Mouse (Mus musculus): ENCODE data around the gene Pgpep1l. TPM values are rescaled to one million over a fixed set of nuclear protein-coding genes. Genes with fewer than 3 reads are reported as not detected.
"Not testable (repeated sequence)": the region's sequence is repeated elsewhere in the genome, so short reads cannot be mapped to it uniquely, and the experiment has no call there.

Pgpep1l gene
- polyA plus RNA-seq, 1 experiment from 2014 or later, result not detected

GRCm38 (mm10) chr7:68278908-68279307, 14.9 kb upstream of the Pgpep1l start:
- no peaks in the 10 kb centered on the region for H3K9me3 ChIP-seq (ENCODE audit: control insufficient read depth, low read length)

GRCm38 (mm10) chr7:68278385-68278784, 14.4 kb upstream of the Pgpep1l start:
- Histone ChIP-seq H3K4me2 (no peak overlapping the region), H3K4me3 (ENCODE audit: low read depth, low read length) (no peak overlapping the region), H3K36me3 (ENCODE audit: control insufficient read depth, insufficient read depth, low read length) (no peaks in the 10 kb centered on the region), H3K9me3 (ENCODE audit: control insufficient read depth, low read length) (no peaks in the 10 kb centered on the region), H3K27ac (ENCODE audit: low read depth, low read length) (no peak overlapping the region), H3K9ac (ENCODE audit: low read depth, low read length) (no peak overlapping the region), H3K27me3 (replicated peaks; ENCODE audit: control insufficient read depth, insufficient read depth, low read length) (peaks cover 8% of the 10 kb centered on the region), H3K4me1 (replicated peaks; ENCODE audit: control insufficient read depth, insufficient read depth, low read length) (peaks cover 10% of the 10 kb centered on the region)
- ATAC-seq (replicated peaks; ENCODE audit: low FRiP score) (no peak), DNase-seq (ENCODE audit: low spot score) (no peak)
- 92% methylated on average over 6 of the region's 6 CpGs for WGBS

More at GRCm38 (mm10) chr7:68278908-68279307, 14.9 kb upstream of the Pgpep1l start:
- peaks cover 8% of the 10 kb centered on the region for H3K27me3 ChIP-seq (replicated peaks; ENCODE audit: control insufficient read depth, insufficient read depth, low read length)
- H3K9ac ChIP-seq (ENCODE audit: low read depth, low read length), result no peak overlapping the region
- ATAC-seq (replicated peaks; ENCODE audit: low FRiP score) (no peak), DNase-seq (ENCODE audit: low spot score) (no peak)
- 75% methylated on average over 6 of the region's 6 CpGs for WGBS
- H3K4me2 ChIP-seq, result no peak overlapping the region
- H3K4me1 ChIP-seq (replicated peaks; ENCODE audit: control insufficient read depth, insufficient read depth, low read length), result peaks cover 10% of the 10 kb centered on the region
- no peaks in the 10 kb centered on the region for H3K36me3 ChIP-seq (ENCODE audit: control insufficient read depth, insufficient read depth, low read length)
- no peak overlapping the region for H3K4me3 ChIP-seq (ENCODE audit: low read depth, low read length)
- no peak overlapping the region for H3K27ac ChIP-seq (ENCODE audit: low read depth, low read length)

GRCm38 (mm10) chr7:68277897-68278270, 13.9 kb upstream of the Pgpep1l start:
- no peak overlapping the region for H3K4me3 ChIP-seq (ENCODE audit: low read depth, low read length)
- DNase-seq (ENCODE audit: low spot score) (no peak), ATAC-seq (replicated peaks; ENCODE audit: low FRiP score) (no peak)
- H3K36me3 ChIP-seq (ENCODE audit: control insufficient read depth, insufficient read depth, low read length), result no peaks in the 10 kb centered on the region
- no peaks in the 10 kb centered on the region for H3K9me3 ChIP-seq (ENCODE audit: control insufficient read depth, low read length)
- peaks cover 8% of the 10 kb centered on the region for H3K27me3 ChIP-seq (replicated peaks; ENCODE audit: control insufficient read depth, insufficient read depth, low read length)
- H3K4me2 ChIP-seq, result no peak overlapping the region
- peaks cover 10% of the 10 kb centered on the region for H3K4me1 ChIP-seq (replicated peaks; ENCODE audit: control insufficient read depth, insufficient read depth, low read length)
- 73% methylated on average over 4 of the region's 4 CpGs for WGBS
- H3K9ac ChIP-seq (ENCODE audit: low read depth, low read length), result no peak overlapping the region
- no peak overlapping the region for H3K27ac ChIP-seq (ENCODE audit: low read depth, low read length)

- ATAC-seq (replicated peaks; ENCODE audit: low FRiP score) (no peak), DNase-seq (ENCODE audit: low spot score) (no peak)
- Histone ChIP-seq H3K36me3 (ENCODE audit: control insufficient read depth, insufficient read depth, low read length) (no peaks in the 10 kb centered on the region), H3K27ac (ENCODE audit: low read depth, low read length) (no peak overlapping the region), H3K4me3 (ENCODE audit: low read depth, low read length) (no peak overlapping the region), H3K4me2 (no peak overlapping the region), H3K9me3 (ENCODE audit: control insufficient read depth, low read length) (no peaks in the 10 kb centered on the region), H3K9ac (ENCODE audit: low read depth, low read length) (no peak overlapping the region), H3K27me3 (replicated peaks; ENCODE audit: control insufficient read depth, insufficient read depth, low read length) (peaks cover 8% of the 10 kb centered on the region), H3K4me1 (replicated peaks; ENCODE audit: control insufficient read depth, insufficient read depth, low read length) (peaks cover 10% of the 10 kb centered on the region)
- WGBS, result 47% methylated on average over 11 of the region's 11 CpGs
Observed at GRCm38 (mm10) chr7:68277054-68277896, 13.2 kb upstream of the Pgpep1l start.

DNA sequence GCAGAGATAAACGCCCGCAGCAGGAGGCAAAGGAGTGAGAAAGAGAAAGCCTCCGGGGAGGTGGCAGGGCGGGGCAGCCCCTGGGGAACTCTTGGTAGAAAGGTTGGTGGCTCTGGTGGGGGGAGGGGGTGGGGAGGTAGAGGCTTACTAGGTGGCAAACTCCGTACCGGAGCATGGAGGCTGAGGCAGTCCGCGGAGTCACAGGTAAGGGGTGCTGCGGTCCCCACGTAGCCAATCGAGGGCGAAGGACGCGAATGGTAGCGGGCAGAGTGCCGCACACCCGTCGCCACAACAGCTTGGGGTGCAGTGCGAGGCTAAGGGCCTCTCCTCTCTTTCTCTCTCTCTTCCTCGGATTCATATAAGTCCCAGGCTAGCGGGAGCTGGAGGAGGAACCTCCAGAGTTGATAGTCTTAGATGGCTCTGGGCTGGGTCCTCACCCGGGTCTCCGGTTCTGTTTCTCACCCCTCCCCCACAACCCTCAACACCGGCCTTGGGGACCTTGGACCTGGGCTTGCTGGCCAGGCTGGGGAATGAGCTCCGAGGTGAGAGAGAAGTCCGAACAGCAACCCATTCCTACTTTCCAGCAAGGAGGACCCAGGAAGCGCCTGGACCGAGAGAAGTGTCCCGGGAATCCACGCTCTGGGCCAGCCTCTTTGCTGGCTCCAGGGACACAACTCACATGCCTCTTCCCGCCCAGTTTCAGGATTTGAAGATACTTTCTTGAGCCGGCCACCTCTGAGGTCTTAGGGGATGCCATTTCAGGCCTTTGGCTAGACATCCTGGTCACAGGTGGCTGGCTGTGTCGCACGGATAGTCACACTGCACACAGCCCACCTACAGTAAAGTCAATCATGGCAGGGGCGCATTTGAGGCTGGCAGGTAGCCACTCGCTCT, 12.1 kb upstream of the Pgpep1l start:
- ATAC-seq (replicated peaks; ENCODE audit: low FRiP score) (peak; percentile 45), DNase-seq (ENCODE audit: low spot score) (peak; percentile 50)
- WGBS, result 7% methylated on average over 36 of the region's 36 CpGs
- Histone ChIP-seq H3K36me3 (ENCODE audit: control insufficient read depth, insufficient read depth, low read length) (no peaks in the 10 kb centered on the region), H3K4me2 (peak overlapping the region; percentile 81), H3K4me1 (replicated peaks; ENCODE audit: control insufficient read depth, insufficient read depth, low read length) (peaks cover 10% of the 10 kb centered on the region), H3K9ac (ENCODE audit: low read depth, low read length) (peak overlapping the region; percentile 51), H3K27me3 (replicated peaks; ENCODE audit: control insufficient read depth, insufficient read depth, low read length) (peaks cover 8% of the 10 kb centered on the region), H3K4me3 (ENCODE audit: low read depth, low read length) (peak overlapping the region; percentile 45), H3K9me3 (ENCODE audit: control insufficient read depth, low read length) (no peaks in the 10 kb centered on the region), H3K27ac (ENCODE audit: low read depth, low read length) (no peak overlapping the region)

DNA sequence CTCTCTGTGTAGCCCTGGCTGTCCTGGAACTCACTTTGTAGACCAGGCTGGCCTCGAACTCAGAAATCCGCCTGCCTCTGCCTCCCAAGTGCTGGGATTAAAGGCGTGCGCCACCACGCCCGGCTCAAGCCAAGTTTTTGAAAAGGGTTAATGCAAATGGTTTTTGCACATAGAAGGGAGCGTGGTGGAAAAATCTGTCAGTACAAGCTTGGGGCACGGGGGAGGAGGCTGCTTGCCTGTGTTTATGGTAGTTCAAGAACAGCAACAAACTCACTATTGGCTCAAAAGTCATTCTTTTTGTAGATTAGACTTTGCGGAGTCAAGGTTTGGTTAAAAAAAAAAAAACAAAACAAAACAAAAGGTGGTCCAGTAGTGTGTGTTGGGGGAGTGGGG, 11.4 kb upstream of the Pgpep1l start:
- not testable (repeated sequence) for DNase-seq (ENCODE audit: low spot score); H3K27me3 ChIP-seq (replicated peaks; ENCODE audit: control insufficient read depth, insufficient read depth, low read length); H3K36me3 ChIP-seq (ENCODE audit: control insufficient read depth, insufficient read depth, low read length); H3K9me3 ChIP-seq (ENCODE audit: control insufficient read depth, low read length); H3K27ac ChIP-seq (ENCODE audit: low read depth, low read length); ATAC-seq (replicated peaks; ENCODE audit: low FRiP score)
- WGBS, result 46% methylated on average over 9 of the region's 9 CpGs
- Histone ChIP-seq H3K4me1 (replicated peaks; ENCODE audit: control insufficient read depth, insufficient read depth, low read length) (peaks cover 10% of the 10 kb centered on the region), H3K9ac (ENCODE audit: low read depth, low read length) (peak overlapping the region; percentile 51; the same call in 1 of the 2 replicates), H3K4me3 (ENCODE audit: low read depth, low read length) (peak overlapping the region; percentile 45), H3K4me2 (peak overlapping the region; percentile 81)

DNA sequence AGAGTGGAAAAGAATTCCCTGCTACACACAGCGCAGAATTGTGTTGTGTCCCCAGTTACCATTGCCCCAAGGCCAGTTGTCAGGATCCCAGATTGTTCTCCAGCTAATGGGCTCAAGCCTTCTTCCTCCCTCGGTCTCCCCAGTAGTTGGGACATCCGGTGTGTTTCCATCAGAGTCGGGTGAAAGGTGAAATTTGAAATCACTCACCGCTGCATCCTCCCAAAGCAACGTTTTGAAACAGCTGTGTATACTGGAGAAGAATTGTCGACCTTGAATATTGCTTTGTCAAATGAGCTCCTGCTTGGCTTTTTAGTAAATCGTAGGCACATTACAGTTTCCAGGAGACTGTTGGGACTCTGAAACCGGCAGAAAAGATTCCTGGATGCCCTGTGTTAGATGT, 10.9 kb upstream of the Pgpep1l start:
- DNase-seq (ENCODE audit: low spot score) (no peak), ATAC-seq (replicated peaks; ENCODE audit: low FRiP score) (no peak)
- Histone ChIP-seq H3K27me3 (replicated peaks; ENCODE audit: control insufficient read depth, insufficient read depth, low read length) (peaks cover 8% of the 10 kb centered on the region), H3K9ac (ENCODE audit: low read depth, low read length) (no peak overlapping the region), H3K4me2 (no peak overlapping the region), H3K4me3 (ENCODE audit: low read depth, low read length) (no peak overlapping the region), H3K4me1 (replicated peaks; ENCODE audit: control insufficient read depth, insufficient read depth, low read length) (peaks cover 10% of the 10 kb centered on the region), H3K36me3 (ENCODE audit: control insufficient read depth, insufficient read depth, low read length) (no peaks in the 10 kb centered on the region), H3K9me3 (ENCODE audit: control insufficient read depth, low read length) (no peaks in the 10 kb centered on the region), H3K27ac (ENCODE audit: low read depth, low read length) (no peak overlapping the region)
- WGBS, result 63% methylated on average over 9 of the region's 9 CpGs

DNA sequence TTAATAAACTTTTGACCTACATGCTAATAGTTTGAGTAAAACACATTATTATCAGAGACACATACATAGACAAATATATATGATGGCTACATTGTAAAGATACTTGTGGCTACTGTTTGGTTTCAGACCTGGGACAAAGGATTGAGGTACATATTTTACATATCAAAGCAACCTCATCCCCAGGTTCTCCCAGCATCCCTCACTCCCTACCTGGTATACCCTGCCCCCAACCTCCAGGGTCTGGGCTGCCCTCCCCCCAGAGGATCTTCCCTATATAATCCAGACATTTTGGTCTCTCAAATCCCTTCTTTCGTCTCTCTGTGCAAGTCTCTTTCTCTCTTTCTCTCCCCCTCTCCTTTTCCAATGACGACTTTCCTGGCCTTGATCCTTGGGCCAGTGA, 10.2 kb upstream of the Pgpep1l start:
- no peak for DNase-seq (ENCODE audit: low spot score)
- ATAC-seq (replicated peaks; ENCODE audit: low FRiP score), result no peak
- WGBS, result 67% methylated on average over 2 of the region's 2 CpGs
- Histone ChIP-seq H3K9me3 (ENCODE audit: control insufficient read depth, low read length) (no peaks in the 10 kb centered on the region), H3K27ac (ENCODE audit: low read depth, low read length) (no peak overlapping the region), H3K4me2 (no peak overlapping the region), H3K9ac (ENCODE audit: low read depth, low read length) (no peak overlapping the region), H3K4me1 (replicated peaks; ENCODE audit: control insufficient read depth, insufficient read depth, low read length) (peaks cover 10% of the 10 kb centered on the region), H3K4me3 (ENCODE audit: low read depth, low read length) (no peak overlapping the region), H3K36me3 (ENCODE audit: control insufficient read depth, insufficient read depth, low read length) (no peaks in the 10 kb centered on the region), H3K27me3 (replicated peaks; ENCODE audit: control insufficient read depth, insufficient read depth, low read length) (peaks cover 8% of the 10 kb centered on the region)
